Mouse (Mus musculus) retina, embryonic 14.5 days (tissue): ENCODE results near the gene Bbs9.
"Not testable (repeated sequence)": the region's sequence is repeated elsewhere in the genome, so short reads cannot be mapped to it uniquely, and the experiment has no call there.

Experiments used
- DNase-seq: peaks from one replicate; pipeline ENCODE4 v3.0.0-alpha.2; 2015; ENCODE audit warnings: low spot score

Bbs9 gene

DNA sequence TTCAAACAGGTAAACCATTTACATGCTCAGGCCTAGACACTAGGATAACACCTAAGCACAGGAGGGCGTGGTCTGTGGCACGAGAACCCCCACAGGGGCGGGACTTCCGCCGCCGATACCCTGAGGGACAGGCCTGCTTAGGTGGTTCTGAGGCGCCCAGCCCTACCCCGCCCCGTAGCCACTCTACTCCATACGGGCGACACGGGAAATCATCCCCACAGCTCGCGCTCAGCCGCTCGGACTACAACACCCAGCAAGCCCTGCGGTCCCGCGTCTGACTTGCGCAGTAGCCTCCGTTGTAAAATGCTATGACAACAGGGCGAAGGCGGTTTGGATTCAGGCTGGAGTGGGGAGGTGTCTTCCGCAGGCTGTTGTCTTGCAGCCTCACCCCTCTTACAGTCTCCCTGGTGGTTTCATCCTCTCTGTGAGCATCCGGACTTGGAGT, at the start of gene Bbs9:
Gene Bbs9 (plus strand): TSS at position 292 of the 445 bp plus-strand sequence.
- DNase-seq: peak; percentile 96

DNA sequence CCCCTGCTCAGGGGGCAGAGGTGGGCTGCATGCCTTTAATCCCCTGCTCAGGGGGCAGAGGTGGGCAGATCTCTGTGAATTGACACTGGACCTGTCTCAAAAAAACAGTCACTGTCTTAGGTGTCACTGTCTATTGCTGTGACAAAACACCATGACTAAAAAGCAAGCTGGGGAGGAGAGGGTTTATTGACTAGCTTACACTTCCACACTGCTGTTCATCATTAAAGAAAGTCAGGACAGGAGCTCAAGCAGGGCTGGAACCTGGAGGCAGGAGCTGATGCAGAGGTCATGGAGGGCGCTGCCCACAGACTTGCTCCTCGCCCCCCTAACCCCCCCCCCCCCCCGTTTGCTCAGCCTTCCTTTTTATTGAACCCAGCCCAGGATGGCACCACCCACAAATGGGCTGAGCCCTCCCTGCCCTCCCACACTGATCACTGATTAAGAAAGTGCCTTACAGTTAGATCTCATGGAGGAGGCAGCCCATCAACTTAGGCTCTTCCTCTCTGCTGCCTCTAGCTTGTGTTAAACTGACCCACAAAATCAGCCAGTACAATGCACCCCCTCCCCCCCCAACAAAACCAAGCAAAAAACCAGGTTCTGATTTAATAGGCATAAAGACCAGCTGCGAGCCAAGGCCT, 47.4 kb upstream of the Bbs9 start:
- DNase-seq: no peak

DNA sequence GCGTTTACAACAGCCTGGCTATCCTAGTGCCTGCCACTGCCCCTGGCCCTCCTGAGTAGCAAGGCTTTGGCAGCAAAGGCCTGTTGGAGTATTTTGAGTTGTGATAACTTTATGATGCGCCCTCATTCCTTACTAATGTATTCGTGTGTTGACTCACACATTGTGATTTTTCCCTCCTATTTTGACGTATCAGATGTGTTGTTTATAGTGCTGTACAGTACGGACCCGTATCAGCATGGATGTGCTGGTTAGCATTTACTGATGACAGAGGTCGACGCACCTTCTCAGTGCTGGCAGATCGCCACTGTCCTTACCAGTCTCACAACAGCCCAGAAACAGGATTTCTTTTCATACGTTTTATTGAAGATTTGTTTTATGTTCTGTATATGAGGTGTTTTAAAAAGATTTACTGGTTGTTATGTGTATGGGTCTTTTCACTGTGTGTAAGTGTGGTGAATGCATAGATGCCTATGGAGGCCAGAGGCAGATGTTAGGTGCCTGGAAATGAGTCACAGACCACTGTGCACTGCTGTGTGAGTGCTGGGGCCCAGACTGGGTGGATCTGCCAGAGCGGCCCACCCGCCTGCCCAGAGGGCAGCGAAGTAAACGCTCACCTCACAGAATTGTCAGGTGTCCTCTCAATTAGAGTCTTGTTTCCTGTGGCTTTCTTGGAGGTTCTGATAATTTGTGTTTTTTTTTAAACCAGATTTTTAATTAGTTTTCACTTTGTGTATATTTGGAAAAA, 46.7 kb upstream of the Bbs9 start:
- DNase-seq: no peak

DNA sequence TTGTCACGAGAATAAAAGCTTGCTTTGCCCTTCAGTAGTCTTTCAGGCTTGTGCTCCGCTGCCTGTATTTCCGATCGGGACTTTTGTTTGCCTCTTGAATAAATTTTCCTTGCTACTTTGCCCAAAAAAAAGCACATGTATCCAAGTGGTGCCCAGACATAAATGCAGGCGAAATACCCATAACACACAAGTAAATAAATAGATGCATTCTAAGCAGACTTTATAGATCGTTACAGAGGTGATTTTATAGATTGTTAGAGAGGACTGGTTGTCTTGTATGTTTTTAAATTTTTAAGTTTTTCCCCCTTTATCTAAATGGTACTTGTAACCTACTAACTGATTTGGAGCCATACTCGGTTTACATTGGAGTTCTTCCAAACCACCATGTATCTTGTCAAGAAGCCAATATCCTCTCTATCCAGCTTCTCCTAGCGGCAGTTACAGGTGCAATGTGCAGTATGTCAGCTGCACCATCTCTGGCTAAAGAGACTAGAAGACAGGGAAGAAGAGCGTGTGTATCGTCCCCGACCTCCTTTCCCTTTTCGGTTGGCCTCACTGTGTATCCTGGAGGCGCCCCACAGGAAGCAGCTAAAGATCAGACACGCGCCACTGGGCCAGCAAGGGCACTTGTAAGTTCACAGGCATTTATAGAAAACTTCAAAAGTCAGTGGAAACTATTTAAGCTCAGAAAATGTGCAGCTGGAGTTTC, 45.8 kb upstream of the Bbs9 start:
- peak; percentile 17 for DNase-seq

DNA sequence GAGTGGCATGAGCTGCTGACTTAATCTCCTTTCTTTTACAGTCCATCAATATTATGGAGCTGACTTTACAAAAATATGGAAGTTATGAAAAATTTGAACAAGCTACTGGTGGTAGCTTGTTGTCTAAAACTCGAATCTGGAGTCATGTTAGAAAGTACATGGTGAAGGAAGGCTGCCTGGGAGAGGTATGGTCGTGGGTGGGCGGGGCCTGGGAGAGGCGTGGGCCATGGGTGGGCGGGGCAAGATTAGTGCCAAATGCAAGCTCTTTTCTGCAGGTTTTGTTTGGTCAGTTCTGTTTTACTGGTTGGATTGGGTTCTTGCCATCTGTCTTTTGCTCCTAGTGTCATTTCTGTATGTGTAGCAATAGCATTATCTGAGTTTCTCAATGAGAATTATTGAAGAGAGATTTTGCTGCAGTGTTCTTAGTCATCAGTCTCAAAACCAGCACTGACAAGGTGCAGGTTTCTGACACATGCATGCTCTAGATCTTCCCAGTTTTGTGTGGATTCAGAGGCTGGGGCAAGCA, 45.1 kb upstream of the Bbs9 start:
- DNase-seq: no peak

DNA sequence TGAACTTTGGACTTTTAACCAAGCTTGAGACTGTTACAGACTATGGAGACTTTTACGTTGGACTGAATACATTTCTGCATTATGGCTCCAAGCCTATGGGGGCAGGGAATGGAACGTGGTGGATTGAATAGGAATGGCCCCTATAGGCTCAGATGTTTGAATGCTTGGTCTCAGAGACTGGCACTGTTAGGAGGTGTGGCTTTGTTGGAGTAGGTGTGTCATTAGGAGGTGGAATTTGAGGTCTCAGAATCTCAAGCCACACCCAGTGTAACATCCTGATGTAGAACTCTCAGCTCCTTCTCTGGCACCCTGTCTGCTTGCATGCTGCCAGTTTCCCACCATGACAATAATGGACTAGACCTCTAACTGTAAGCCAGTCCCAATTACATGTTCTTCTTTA, 42.3 kb upstream of the Bbs9 start:
- DNase-seq: no peak

DNA sequence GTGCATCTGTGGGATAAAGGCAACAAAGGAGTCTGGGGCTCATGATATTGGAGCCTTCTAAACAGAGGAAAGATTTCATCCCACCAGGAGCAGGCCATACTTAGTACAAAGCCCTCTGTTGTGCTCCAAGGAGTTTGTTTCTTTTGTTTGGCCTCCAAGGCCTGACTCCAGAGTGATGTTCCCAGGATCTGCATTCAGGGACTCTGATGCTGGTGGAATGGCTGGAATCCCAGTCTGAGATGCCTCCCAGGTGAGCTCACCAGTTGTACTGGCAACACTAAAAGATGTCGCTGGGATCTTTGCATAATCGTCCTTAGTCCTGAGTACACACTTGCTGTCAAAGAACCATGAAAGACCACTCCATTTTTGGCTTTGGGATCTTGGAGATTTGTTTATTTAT, 41.4 kb upstream of the Bbs9 start:
- no peak for DNase-seq

DNA sequence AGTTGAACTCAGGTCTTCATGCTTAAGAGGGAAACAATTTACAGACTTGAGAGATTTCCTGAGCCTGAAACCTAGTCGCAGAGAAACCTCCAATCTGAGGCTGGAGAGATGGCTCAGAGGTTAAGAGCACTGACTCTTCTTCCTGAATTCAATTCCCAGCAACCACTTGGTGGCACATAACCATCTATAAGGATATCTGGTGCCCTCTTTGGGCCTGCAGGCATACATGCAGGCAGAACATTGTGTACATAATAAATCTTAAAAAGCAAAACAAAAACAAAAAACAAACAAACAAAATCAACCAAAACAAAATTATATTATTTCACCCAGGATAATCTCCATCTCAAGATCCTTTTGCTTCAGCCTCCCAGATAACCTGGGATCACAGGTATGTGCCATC, 36.7 kb upstream of the Bbs9 start:
- no peak for DNase-seq

DNA sequence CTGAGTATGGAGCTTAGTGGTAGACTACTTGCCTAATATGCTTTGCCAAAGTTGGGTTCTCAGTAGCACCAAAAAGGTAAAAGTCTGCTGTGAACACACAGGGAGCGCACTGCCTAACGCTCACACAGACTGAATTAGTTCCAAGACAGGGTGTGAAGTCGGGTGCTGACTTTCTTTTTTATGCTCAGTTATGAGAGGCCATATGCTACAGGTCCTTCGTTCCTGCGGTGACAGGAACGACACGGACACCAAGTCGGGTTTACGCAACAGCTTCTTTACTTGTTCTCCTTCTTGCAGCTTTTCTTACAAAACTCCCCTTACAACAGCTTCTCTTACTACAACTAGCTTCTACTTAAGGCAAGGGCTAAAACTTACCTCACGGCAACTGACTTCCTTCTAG, 32.4 kb upstream of the Bbs9 start:
- no peak for DNase-seq

DNA sequence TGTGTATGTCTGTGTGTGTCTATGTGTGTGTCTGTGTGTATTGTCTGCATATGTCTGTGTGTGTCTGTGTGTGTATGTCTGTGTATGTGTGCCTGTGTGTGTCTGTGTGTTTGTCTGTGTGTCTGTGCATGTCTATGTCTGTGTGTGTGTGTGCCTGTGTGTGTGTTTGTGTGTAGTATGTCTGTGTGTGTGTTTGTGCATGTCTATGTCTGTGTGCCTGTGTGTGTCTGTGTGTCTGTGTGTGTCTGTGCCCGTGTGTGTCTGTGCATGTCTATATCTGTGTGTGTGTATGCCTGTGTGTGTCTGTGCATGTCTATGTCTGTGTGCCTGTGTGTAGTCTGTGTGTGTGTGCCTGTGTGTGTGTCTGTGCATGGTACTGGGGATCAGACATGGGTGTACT, 30.4 kb upstream of the Bbs9 start:
- DNase-seq: no peak

DNA sequence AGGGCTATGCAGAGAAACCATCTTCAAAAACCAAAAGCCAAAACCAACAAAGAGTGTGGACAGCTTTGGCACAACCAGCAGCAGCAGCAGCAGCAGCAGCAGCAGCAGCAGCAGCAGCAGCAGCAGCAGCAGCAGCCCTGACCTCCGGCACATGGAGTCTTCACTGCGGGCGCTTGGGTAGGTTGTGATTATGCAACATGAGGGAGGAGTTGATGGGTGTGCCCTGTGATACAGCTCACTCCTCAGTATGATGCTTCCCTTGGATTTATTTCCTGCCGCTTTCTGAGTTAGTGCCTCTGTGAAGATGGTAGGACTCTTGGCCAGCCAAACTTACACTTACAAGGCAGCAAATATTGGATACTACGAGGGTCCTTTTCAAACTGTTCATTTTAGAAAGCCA, 28.3 kb upstream of the Bbs9 start:
- DNase-seq: no peak

DNA sequence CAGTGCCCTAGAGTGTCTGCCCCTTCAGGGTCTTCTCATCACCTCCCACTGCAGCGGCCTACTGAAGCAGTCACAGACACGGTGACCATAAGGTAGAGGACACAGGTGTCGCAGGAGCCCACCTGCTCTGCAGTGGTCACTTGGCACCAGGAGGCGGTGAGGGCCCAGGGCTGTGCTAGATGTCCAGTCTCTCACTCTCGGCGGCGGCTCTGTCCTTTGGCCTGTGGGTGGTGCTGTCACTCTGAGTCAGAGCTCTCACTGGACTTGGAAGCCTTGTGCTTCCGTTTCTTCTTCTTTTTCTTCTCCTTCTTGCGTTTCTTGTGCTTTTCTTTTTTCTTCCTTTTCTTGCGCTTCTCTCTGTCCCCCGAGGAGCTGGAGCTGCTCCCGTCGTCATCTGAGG, 27.1 kb upstream of the Bbs9 start:
- DNase-seq: no peak

DNA sequence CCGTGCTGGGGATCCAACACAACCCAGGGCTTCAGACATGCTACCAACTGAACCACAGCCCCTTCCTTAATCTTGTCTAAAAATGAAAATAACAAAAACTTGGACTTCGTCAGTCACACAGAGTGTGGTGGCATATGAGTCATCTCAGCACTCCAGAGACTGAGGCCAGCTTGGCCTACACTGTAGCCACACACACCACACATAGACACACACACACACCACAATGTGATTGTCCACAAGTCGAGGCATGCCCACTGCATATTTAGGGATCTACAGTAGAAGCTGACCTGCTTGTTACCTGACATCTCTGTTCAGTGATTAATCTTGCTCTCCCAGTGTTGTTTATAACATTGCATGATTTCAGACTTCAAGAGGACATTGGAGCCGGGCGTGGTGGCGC, 26.3 kb upstream of the Bbs9 start:
- no peak for DNase-seq

DNA sequence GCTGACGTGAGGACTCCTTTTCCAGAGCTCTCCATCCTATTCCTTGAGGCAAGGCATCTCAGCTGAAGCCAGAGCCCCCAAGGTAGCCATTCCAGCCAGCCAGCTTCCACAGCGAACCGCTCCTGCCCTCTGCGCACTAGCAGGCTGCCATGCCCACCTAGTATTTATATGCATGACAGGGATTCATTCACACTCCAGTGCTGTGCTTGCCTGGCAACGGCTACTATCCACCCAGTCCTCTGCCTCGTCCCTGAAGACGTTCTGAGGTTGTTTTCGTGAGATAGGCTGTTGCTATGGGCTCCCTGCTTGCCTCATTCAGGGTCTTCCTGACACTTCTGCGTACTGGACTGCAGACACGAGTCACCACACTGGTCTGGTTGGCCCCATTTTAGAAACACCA, 22.8 kb upstream of the Bbs9 start:
- no peak for DNase-seq

DNA sequence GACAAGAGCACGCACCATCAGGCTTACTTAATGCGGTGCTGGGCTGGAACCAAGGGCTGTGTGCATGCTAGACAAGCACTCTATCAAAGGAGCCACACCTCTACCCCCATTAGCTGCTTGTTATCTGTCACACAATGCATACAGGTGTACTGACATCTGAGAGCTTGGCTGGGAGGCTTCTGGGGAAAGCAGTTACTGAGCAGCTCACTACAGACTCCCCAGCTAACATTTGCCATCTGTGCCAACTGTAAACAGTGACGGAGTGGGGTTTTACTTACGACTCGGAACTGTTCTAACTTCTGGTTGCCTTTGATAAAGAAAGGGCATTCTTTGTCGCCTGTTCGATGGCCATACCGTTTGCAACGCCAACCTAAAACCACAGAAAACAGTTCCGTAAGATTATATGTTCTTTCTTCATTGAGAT, 22.0 kb upstream of the Bbs9 start:
- no peak for DNase-seq

DNA sequence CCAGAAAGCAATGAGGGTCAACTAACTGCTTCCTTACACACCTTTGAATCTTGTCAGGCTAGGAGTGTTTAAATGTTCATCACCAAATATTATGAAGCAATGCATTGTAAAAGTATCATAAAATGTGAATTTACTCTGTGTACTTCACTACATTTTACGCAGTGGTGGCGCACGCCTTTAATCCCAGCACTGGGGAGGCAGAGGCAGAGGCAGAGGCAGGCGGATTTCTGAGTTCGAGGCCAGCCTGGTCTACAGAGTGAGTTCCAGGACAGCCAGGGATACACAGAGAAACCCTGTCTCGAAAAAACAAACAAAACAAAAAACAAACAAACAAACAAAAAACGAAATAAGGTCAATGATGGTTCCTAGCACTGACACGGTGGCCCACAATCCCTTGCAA, 21.5 kb upstream of the Bbs9 start, which contains the start of gene Gm17545:
Gene Gm17545 (plus strand): TSS at position 301 of the 400 bp plus-strand sequence.
- not testable (repeated sequence) for DNase-seq

DNA sequence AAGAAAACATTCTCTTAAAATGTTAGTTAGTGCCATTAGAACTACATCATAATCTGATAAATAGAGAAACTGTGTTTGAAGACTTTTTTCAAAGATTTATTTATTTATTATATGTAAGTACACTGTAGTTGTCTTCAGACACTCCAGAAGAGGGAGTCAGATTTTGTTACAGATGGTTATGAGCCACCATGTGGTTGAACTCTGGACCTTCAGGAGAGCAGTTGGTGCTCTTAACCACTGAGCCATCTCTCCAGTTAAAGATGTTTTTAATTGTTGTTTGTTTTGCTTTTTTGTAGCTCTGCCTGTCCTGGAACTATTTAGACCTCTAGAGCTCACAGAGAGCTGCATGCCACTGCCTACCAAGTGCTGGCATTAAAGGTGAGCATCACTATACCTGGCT, 20.5 kb upstream of the Bbs9 start:
- DNase-seq: no peak

DNA sequence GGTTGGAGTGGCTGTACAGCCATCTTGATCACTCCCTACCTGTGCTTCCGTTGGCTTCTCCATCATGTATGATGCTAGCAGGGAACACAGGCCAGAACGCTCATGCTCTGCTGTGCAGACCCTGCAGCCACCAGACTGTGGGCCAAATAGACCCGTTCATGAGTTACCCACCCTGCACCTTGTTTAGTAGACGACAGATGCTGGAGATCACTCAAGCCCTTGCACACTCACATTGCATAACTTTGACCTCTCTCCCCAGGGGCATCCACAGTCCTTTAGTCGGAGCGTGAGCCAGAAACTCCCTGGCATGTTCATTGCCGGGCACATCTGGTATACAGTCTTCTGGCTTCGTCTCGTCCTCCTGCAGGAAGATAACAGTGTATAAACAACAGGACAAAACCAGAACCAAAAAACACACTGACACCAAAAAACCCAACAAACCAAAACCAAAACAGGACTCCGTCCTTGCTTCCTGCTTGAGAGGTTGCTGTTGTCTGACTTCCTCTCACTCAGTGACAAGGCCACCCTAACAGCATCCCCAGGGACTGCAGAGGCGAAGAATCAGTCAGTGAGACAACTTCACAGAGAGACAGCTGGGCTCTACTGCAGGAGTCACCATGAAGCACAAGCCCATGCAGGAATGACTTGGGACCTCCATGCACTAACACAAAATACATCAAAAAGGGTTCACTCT, 18.2 kb upstream of the Bbs9 start:
- DNase-seq: no peak

DNA sequence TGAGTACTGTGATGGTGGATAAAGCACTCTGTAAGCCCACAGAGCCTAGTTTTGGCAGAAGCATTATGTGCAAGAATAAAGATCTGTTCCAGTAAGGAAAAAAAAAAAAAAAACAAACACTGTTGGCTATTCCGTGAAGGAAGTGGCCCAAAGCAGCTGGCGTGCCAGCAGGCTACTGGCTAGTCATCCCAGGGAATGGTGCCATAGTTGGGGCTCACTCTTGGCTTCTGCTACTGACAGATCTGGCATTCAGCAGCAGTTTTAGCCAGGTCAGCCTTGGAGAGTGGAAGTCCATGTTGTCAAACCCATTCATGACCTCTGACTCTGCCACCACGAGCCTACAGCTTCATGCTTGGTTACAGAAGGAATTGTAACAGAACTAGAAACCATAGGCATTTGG, 13.6 kb upstream of the Bbs9 start:
- DNase-seq: no peak

DNA sequence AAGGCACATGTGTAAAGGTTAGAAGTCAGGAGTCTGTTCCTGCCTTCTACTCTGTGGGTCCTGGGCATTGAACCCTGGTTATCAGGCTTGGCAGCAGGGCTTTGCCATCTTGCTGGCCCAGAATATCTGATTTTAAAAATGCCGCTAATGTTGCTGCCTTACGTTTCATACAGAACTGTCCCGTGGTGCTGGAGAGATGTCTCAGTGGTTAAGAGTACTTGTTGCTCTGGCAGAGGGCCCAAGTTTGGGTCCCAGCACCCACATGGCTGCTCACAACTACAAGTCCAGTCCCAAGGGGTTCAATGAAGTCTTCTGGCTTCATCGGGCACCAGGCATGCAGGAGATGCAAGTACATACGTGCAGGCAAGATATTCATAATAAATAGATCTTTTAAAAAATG, 9.3 kb upstream of the Bbs9 start:
- DNase-seq: no peak

DNA sequence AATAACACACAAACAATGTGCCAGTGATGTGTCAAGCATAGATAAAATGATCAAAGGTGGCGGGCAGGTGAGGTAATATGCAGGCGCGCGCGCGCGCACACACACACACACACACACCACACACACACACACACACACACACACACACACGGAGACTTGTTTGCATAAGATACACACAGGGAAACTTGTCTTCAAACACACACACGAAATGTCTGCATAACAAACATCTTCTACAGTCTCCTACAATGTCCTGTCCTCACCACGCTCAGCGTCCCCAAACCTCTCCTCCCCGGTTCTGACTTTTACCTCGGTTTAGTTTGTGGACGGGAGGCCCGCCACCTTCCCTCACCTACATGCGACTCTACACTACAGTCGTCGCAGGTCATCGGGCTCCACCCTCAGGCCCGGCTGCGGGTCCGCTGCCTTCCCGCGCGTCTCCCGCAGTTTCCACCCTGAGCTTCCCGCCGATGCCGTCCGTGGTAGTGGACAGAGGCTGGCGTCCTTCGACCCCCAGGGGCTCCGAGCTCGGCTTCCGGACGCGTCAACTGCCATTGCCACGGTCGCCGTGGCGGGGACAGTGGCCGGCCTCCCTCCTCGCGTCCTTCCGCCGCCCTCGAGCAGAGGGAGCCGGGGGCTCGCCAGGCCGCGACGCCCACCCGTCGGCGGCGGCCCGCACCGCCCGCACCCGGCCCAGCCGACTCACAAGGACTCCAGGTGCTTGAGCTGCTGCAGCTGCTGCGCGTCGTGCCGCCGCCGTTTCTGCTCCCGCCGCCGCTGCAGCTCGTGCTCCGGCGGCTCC, 7.9 kb upstream of the Bbs9 start:
- DNase-seq: peak; percentile 51
